Mouse (Mus musculus) MEL (cell line): Measurements from ENCODE around the gene Gzf1. TPM values are rescaled to one million over a fixed set of nuclear protein-coding genes. Genes with fewer than 3 reads are reported as not detected.

Experiments used
- DNase-seq: peaks from one replicate; pipeline ENCODE4 v3.0.0; 2011; ENCODE audit warnings: low read depth, low spot score
- H3K27ac ChIP-seq: 2 replicates; pipeline ENCODE4 v1.5.1; 2012; ENCODE audit warnings: low read depth, mild to moderate bottlenecking, control low read depth, low read length, moderate library complexity; ENCODE audit not compliant: control insufficient read depth
- H3K27me3 ChIP-seq, 2 experiments: fragments of 150-350 bp in 1 of 2; sonication (generic) in 1 of 2; 2 replicates each; pipeline ENCODE4 v1.6.1; 2012; ENCODE audit warnings: low read length in 2 of 2, mild to moderate bottlenecking in 2 of 2, improper control_type of control experiment in 1 of 2, moderate library complexity in 1 of 2; ENCODE audit not compliant: insufficient read depth in 2 of 2, control insufficient read depth in 1 of 2
- H3K36me3 ChIP-seq, 2 experiments: 2 replicates each; pipeline ENCODE4 v1.6.1; 2012 to 2014; ENCODE audit warnings: low read length in 2 of 2, improper control_type of control experiment in 1 of 2, inconsistent platforms in 1 of 2, mild to moderate bottlenecking in 1 of 2; ENCODE audit not compliant: insufficient read depth in 2 of 2, control insufficient read depth in 1 of 2
- H3K4me1 ChIP-seq, 2 experiments: fragments of 150-350 bp in 1 of 2; sonication (generic) in 1 of 2; 2 replicates each; pipeline ENCODE4 v1.6.1; 2012; ENCODE audit warnings: low read length in 2 of 2, improper control_type of control experiment in 1 of 2, mild to moderate bottlenecking in 1 of 2; ENCODE audit not compliant: insufficient read depth in 2 of 2, control insufficient read depth in 1 of 2
- H3K4me3 ChIP-seq, 2 experiments: fragments of 150-350 bp in 1 of 2; sonication (generic) in 1 of 2; 2 replicates each; pipeline ENCODE4 v1.5.1; 2012; ENCODE audit warnings: low read depth in 2 of 2, low read length in 2 of 2, mild to moderate bottlenecking in 2 of 2, moderate library complexity in 2 of 2, control low read depth in 1 of 2, improper control_type of control experiment in 1 of 2; ENCODE audit not compliant: control insufficient read depth in 1 of 2, insufficient read depth in 1 of 2
- H3K79me2 ChIP-seq: 2 replicates; pipeline ENCODE4 v1.6.1; 2012; ENCODE audit warnings: mild to moderate bottlenecking, low read length, moderate library complexity; ENCODE audit not compliant: control insufficient read depth, poor library complexity, insufficient read depth
- H3K9ac ChIP-seq: 2 replicates; pipeline ENCODE4 v1.6.1; 2012; ENCODE audit warnings: low read depth, mild to moderate bottlenecking, control low read depth, low read length, moderate library complexity; ENCODE audit not compliant: control insufficient read depth, poor library complexity, severe bottlenecking
- H3K9me3 ChIP-seq: fragments of 150-350 bp; sonication (generic); replicated peaks from 2 replicates; pipeline ENCODE4 v1.6.1; 2012; ENCODE audit warnings: mild to moderate bottlenecking, low read length, improper control_type of control experiment, moderate library complexity; ENCODE audit not compliant: insufficient read depth
- CHD2 ChIP-seq: IDR thresholded peaks from 2 replicates; pipeline ENCODE4 v1.6.1; 2011; ENCODE audit warnings: low read length, improper control_type of control experiment
- CTCF ChIP-seq, 3 experiments: IDR thresholded peaks in 2 of 3; conservative IDR thresholded peaks in 1 of 3; 2 replicates each; pipeline ENCODE4 v1.5.1; 2011 to 2012; ENCODE audit warnings: low read length in 3 of 3, low read depth in 2 of 3, mild to moderate bottlenecking in 2 of 3, improper control_type of control experiment in 1 of 3, inconsistent platforms in 1 of 3, mixed read lengths in 1 of 3, moderate library complexity in 1 of 3; ENCODE audit not compliant: control insufficient read depth in 1 of 3, insufficient read depth in 1 of 3, poor library complexity in 1 of 3, severe bottlenecking in 1 of 3
- E2F4 ChIP-seq: IDR thresholded peaks from 2 replicates; pipeline ENCODE4 v1.6.1; 2011; ENCODE audit warnings: low read depth, low read length, improper control_type of control experiment, borderline replicate concordance
- ELF1 ChIP-seq: IDR thresholded peaks from 2 replicates; pipeline ENCODE4 v1.6.1; 2014; ENCODE audit warnings: low read depth, mild to moderate bottlenecking, inconsistent platforms, low read length, improper control_type of control experiment, moderate library complexity
- GABPA ChIP-seq: IDR thresholded peaks from 2 replicates; pipeline ENCODE4 v1.6.1; 2012; ENCODE audit warnings: low read depth, mild to moderate bottlenecking, inconsistent platforms, low read length, improper control_type of control experiment, moderate library complexity
- HCFC1 ChIP-seq: IDR thresholded peaks from 2 replicates; pipeline ENCODE4 v1.6.1; 2012; ENCODE audit warnings: low read depth, mild to moderate bottlenecking, inconsistent platforms, low read length, improper control_type of control experiment, moderate library complexity
- JUND ChIP-seq: IDR thresholded peaks from 2 replicates; pipeline ENCODE4 v1.6.1; 2011; ENCODE audit warnings: low read depth, mild to moderate bottlenecking, improper control_type of control experiment, low read length
- MAX ChIP-seq: IDR thresholded peaks from 2 replicates; pipeline ENCODE4 v1.6.1; 2011; ENCODE audit warnings: low read length, improper control_type of control experiment
- MXI1 ChIP-seq: IDR thresholded peaks from 2 replicates; pipeline ENCODE4 v1.6.1; 2011; ENCODE audit warnings: mild to moderate bottlenecking, low read depth, low read length, improper control_type of control experiment
- MYC ChIP-seq: IDR thresholded peaks from 2 replicates; pipeline ENCODE4 v1.6.1; 2011; ENCODE audit warnings: low read depth, mild to moderate bottlenecking, low read length, improper control_type of control experiment, moderate library complexity
- NELFE ChIP-seq: IDR thresholded peaks from 2 replicates; pipeline ENCODE4 v1.6.1; 2011; ENCODE audit warnings: low read depth, low read length, improper control_type of control experiment
- NRF1 ChIP-seq: IDR thresholded peaks from 2 replicates; pipeline ENCODE4 v1.6.1; 2014; ENCODE audit warnings: low read depth, mild to moderate bottlenecking, inconsistent platforms, low read length, improper control_type of control experiment, moderate library complexity; ENCODE audit not compliant: poor library complexity, insufficient read depth, severe bottlenecking
- POLR2AphosphoS2 ChIP-seq: IDR thresholded peaks from 2 replicates; pipeline ENCODE4 v1.6.1; 2011; ENCODE audit warnings: low read length, improper control_type of control experiment
- SMC3 ChIP-seq: IDR thresholded peaks from 2 replicates; pipeline ENCODE4 v1.6.1; 2011; ENCODE audit warnings: low read depth, low read length, improper control_type of control experiment
- TAL1 ChIP-seq: IDR thresholded peaks from 2 replicates; pipeline ENCODE4 v1.6.1; 2012; ENCODE audit warnings: mild to moderate bottlenecking, inconsistent platforms, low read length, moderate library complexity, mixed read lengths
- TBP ChIP-seq: IDR thresholded peaks from 2 replicates; pipeline ENCODE4 v1.8.0; 2011; ENCODE audit warnings: low read depth, low read length, improper control_type of control experiment
- UBTF ChIP-seq: IDR thresholded peaks from 2 replicates; pipeline ENCODE4 v1.6.1; 2012; ENCODE audit warnings: low read depth, mild to moderate bottlenecking, inconsistent platforms, low read length, improper control_type of control experiment, moderate library complexity, borderline replicate concordance; ENCODE audit not compliant: insufficient read depth
- USF1 ChIP-seq: IDR thresholded peaks from 2 replicates; pipeline ENCODE4 v1.6.1; 2014; ENCODE audit warnings: low read depth, mild to moderate bottlenecking, inconsistent platforms, low read length, improper control_type of control experiment, moderate library complexity
- USF2 ChIP-seq, 2 experiments: IDR thresholded peaks; 2 replicates each; pipeline ENCODE4 v1.6.1; 2011 to 2012; ENCODE audit warnings: improper control_type of control experiment in 2 of 2, low read length in 2 of 2, borderline replicate concordance in 1 of 2, inconsistent platforms in 1 of 2, low read depth in 1 of 2, mild to moderate bottlenecking in 1 of 2; ENCODE audit not compliant: insufficient read depth in 1 of 2
- ZKSCAN1 ChIP-seq: IDR thresholded peaks from 2 replicates; pipeline ENCODE4 v1.6.1; 2012; ENCODE audit warnings: low read depth, mild to moderate bottlenecking, inconsistent platforms, low read length, improper control_type of control experiment, moderate library complexity
- ZMIZ1 ChIP-seq: IDR thresholded peaks from 2 replicates; pipeline ENCODE4 v1.6.1; 2012; ENCODE audit warnings: low read depth, mild to moderate bottlenecking, inconsistent platforms, low read length, improper control_type of control experiment, moderate library complexity
- ZNF384 ChIP-seq: IDR thresholded peaks from 2 replicates; pipeline ENCODE4 v1.6.1; 2012; ENCODE audit warnings: low read depth, mild to moderate bottlenecking, inconsistent platforms, low read length, improper control_type of control experiment
- polyA plus RNA-seq, 2 experiments: library from polyadenylated mRNA; stranded (reverse) in 1 of 2; unstranded in 1 of 2; fragments of >175 nt in 1 of 2; fragments of >200 nt in 1 of 2; gene quantifications; 2 replicates each; pipeline versions ENCODE4 v1.2.1 to v1.2.4; 2012; ENCODE audit warnings: low replicate concordance in 2 of 2, low read depth in 1 of 2; ENCODE audit not compliant: insufficient read length in 2 of 2, insufficient read depth in 1 of 2, missing spikeins in 1 of 2
- total RNA-seq: library from RNA; depleted of rRNA; stranded (reverse); fragments of 300-350 nt; gene quantifications from 2 replicates; pipeline ENCODE4 v1.2.3, GENCODE M21; 2012

Gene Gzf1
- total and polyA plus RNA-seq, 3 experiments = 9.9 to 17.7 TPM; not detected in 1

DNA sequence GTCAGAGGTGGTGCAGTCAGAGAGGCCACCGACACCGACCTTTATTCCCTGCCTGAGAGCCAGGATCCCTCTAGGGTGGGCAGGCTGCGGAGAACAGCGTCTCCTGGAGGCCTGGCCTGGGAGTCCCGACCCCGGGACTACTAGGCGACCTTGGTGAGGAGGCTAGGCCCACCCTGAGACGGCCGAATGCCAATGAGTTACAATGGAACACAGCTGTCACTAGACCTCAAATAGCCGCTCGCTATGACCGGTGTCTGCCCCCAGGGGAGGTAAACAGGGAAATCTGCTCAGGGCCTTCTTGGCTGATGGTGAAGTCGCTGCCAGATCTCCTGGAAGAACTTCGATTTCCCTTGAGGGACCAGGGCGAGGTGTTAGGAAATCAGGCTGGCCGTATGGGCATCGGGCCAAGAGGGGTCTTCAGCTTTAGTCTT, 653 bp downstream of the Gzf1 start:
- Histone ChIP-seq H3K4me3 (peak overlapping the region; percentile 95), H3K36me3 (peaks cover 4 to 11% of the 10 kb centered on the region in 2 experiments), H3K9ac (peak overlapping the region; percentile 90), H3K27ac (peak overlapping the region; percentile 21; the same call in 1 of the 2 replicates), H3K79me2 (peaks cover 7% of the 10 kb centered on the region), H3K9me3 (no peaks in the 10 kb centered on the region), H3K27me3 (no peaks in the 10 kb centered on the region), H3K4me1 (peaks cover 9 to 10% of the 10 kb centered on the region in 2 experiments)
- DNase-seq = peak; percentile 57
- no peak for TF ChIP-seq ZMIZ1
- peak; percentile 31 to 49 (median 45); a peak in 5 of 6 replicates for TF ChIP-seq CTCF (IDR thresholded peaks at IDR 0.05 in 2 of 3, conservative IDR thresholded peaks at IDR 0.05 in 1 of 3; ENCODE audit: control insufficient read depth in 1 of 3, insufficient read depth in 1 of 3, low read depth in 2 of 3, low read length in 3 of 3, poor library complexity in 1 of 3, severe bottlenecking in 1 of 3)

DNA sequence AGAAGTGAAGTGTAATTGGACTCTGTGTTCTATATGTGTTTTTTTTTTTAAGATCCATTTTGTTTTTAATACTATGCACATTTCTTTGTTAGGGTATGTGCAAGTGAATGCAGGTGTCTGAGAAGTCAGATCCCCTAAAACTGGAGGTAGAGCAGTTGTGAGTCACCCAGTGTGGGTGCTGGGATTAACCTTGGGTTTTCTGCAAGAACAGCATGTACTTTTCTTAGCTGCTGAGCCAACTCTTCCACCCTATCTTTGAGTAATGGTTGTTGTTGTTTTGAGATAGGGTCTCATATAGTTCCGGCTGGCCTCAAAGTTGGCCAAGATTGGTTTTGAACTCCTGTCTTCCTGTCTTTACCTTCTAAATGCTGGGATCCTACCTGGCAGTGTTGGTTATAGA, 2.2 kb downstream of the Gzf1 start:
- no peak for DNase-seq
- Histone ChIP-seq H3K79me2 (peaks cover 7% of the 10 kb centered on the region), H3K9ac (no peak overlapping the region), H3K27ac (no peak overlapping the region), H3K4me1 (peaks cover 9 to 10% of the 10 kb centered on the region in 2 experiments), H3K27me3 (no peaks in the 10 kb centered on the region), H3K36me3 (peaks cover 2 to 11% of the 10 kb centered on the region in 2 experiments; a peak in 3 of 4 replicates), H3K4me3 (no peak overlapping the region), H3K9me3 (no peaks in the 10 kb centered on the region)
- TF ChIP-seq E2F4 (no peak), ZNF384 (no peak), HCFC1 (no peak), UBTF (no peak), JUND (no peak), NELFE (no peak), ELF1 (no peak), USF2 (IDR thresholded peaks at IDR 0.05; ENCODE audit: borderline replicate concordance in 1 of 2, insufficient read depth in 1 of 2, low read depth in 1 of 2, low read length in 2 of 2) (no peak)

- H3K4me1 ChIP-seq = peaks cover 6 to 10% of the 10 kb centered on the region in 2 experiments
- H3K9me3 ChIP-seq = no peaks in the 10 kb centered on the region
- TF ChIP-seq ZKSCAN1 = no peak
- TF ChIP-seq TBP = no peak
- TF ChIP-seq POLR2AphosphoS2 = no peak
- no peak for TF ChIP-seq CHD2
- TF ChIP-seq NELFE = no peak
- TF ChIP-seq USF1 = no peak
- no peak for TF ChIP-seq JUND
- no peak for TF ChIP-seq MYC
- TF ChIP-seq MAX = no peak
- no peak for TF ChIP-seq TAL1
- TF ChIP-seq UBTF = no peak
- TF ChIP-seq ZMIZ1 = no peak
- TF ChIP-seq MXI1 = no peak
- no peak for TF ChIP-seq GABPA
- TF ChIP-seq NRF1 = no peak
- no peak for TF ChIP-seq SMC3
- TF ChIP-seq, all 39 proteins: peak for 0
- H3K27ac ChIP-seq = no peak overlapping the region
- H3K36me3 ChIP-seq = peaks cover 2 to 5% of the 10 kb centered on the region in 2 experiments
- no peak overlapping the region for H3K4me3 ChIP-seq
- no peaks in the 10 kb centered on the region for H3K27me3 ChIP-seq
- DNase-seq = no peak
- no peak overlapping the region for H3K9ac ChIP-seq
- peaks cover 7% of the 10 kb centered on the region for H3K79me2 ChIP-seq
These were observed 4.1 kb downstream of the Gzf1 start for GRCm38 (mm10) chr2:148684972-148685371.
